Mouse (Mus musculus) adrenal gland, postnatal 36 days (tissue): ENCODE measurements at regions not wholly inside any gene's neighbourhood (a gene's known extent, or its start where the extent isn't known, plus 50 kb on each side); places are given as distances from the start of the nearest gene placed in this dataset.

Experiments used
- DNase-seq, 2 experiments: peaks; one replicate each; pipeline ENCODE4 v3.0.0; 2021; ENCODE audit warnings: mixed read lengths in 1 of 2

DNA sequence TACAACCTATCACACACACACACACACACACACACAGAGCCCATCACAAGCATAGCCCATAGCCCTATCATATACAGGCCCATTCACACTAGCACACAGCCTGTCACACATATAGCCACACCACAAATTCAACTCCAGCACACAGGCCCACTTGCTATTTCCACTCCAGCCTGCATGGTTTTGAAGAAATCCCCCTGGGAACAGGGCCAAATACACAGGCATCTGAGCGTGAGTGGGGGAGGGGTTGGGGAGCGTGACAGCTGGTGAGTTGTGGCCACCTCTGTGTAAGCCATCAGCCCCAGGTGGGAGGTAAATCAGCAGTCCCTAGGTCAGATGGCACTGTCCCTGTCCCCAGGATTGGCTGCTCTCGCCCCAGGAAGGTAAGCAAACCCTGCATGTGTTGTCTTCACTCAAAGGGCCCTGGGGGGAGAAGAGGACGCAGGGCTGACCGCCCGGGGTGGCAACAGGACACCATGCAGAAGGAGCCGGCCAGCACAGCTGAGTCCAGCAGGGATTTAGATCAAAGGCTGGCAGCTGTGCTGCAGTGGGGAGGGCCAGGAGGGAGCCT lies 153.6 kb upstream of the Gm3448 start:
- no peak for DNase-seq

DNA sequence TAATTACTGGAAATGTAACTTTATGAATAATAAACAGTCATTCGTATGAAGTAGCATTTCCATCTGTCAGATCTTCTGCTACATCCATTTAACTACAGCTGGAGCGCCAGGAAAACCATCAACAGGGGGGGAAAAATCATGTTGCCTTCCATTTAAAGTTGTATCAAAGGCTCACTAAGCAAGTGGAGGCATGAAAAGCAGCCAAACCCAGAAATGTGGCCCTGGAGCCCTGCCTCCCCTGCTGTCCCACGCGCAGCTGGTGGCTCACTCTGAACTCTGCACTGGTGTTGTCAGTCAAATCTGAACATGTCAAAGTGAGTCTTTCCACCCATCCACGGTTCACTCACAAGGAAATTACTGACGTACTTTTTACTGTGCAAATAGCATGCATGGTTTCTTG lies 152.5 kb upstream of the Gm3448 start:
- DNase-seq = no peak

DNA sequence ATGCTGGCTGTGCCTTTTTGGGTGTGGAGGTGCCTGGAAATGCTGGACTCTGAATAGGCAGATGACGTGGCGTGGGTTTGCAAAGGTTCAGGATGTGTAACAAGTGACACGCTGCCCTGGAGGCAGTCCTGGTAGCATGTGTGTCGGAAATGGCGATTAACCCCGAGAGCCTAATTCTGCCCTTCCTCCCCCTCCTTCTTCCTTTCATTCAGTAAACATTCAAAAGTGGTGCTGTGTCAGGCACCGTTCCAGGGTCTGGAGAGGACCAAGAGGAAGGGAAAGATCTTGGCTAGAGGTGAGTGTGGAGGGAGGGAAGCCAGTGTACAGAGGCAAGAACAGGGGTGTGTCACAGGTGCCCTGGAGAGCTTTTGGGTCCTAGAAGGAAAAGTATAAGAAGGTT lies 151.5 kb upstream of the Gm3448 start:
- peak; percentile 15 to 22 for DNase-seq

DNA sequence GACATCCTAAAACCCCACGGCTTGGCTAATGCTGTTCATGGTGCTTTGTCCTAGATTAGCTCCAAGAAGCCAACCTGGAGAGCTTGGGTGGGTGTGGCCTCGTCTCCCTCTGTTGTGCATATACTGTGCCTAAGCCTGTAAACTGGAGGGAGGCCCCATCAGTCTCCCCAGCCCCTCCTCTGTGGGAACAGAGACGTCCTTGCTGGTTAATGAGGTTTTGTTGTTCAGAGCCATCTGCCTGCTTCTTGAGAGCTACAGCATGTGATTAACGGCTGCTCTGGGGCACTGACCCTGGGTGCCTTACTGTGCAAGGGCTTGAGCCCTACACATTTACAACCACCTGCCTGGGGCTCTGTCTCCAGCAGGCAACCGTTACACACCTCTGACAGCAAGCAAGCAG lies 143.9 kb upstream of the Gm3448 start:
- no peak for DNase-seq

DNA sequence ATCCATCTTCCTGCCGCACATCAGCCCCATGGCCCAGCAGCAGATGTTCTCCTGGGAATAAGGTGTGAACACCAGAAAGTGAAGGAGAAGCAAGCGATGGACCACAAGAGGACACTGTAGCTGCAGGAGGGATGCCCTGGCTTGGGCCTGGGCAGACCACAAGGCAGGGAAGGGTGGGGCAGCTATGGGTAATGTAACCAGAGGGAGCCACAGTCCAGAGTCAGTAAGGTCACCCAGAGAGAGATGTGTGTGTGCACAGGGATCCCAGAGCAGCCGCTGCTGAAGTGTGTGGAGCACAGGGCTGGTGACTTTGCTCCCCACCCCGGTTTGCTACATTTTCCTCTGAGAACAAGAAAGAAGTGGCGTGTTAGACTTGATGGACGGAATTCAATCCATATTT lies 142.5 kb upstream of the Gm3448 start:
- DNase-seq = no peak

DNA sequence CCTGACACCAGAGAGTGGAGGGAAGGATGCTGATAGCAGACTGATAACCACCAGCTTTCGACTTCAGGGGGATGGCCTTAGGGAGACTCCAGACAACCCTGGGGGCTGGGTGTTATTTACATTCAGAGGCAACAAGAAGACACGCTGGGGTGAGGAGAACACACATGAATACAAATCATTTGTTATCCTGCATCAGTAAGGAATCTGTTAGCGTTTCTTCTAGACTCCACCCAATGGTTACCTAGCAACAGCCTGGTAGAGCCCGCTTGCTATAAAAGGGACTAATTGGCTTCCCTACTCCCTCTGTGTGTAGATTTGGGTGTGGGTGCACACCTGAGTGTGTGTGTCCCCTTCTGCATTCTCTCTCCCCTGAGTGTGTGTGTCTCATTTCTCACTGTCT lies 140.8 kb upstream of the Gm3448 start:
- DNase-seq = no peak

DNA sequence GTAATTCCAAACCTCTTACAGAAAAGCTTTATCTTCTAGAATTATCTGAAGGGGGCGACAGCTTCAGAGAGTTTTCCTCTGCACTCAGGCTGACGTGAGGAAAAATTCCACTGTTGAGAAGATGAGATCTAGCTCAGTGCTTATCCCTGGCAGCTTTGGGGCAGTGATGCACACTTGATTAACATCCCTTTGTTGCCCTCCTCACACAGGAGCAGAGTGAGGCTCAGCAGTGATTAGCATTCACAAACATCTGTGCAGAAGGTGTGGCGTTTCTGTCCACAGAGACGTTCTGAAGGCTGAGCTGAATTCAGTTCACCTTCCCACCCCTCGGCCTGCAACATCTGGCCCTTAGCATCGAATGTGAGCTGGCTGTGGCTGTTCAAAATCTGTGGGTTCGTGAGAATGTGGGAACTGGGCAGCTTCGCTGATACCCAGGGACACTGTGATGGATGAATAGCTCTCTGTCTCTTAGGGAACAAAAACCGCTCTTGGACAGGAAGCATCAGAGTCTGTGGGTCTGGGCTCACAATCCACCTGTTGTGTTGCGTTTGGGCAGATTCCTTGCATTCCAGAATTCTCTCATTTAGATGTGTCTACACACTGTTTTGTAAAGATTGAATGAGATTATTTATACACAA lies 139.0 kb upstream of the Gm3448 start:
- no peak for DNase-seq

DNA sequence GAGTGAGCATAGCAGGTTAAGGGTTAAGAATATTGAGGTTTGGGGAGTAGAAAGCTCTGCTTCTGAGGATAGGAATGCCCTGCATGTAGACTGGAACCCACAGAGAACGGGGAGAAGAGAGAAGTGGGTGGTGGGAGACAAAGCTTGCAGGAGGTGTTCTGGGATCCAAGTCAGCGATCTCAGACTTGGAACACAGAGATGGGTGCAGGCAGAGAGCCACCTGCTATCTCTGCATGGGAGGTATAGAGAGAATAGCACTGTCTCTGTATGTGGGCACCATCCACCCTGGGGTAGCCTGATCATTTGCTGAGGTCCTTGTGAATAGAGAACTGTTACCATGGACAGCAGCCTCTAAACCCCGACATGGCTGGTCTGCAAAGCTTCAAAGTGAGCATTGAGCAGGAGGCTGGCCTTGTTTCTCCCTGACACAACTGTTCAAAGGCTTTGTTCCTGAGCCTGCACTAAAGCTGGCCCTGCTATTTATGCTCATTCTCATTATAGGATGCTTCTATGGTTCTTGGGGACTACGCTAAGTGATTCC lies 138.1 kb upstream of the Gm3448 start:
- DNase-seq = no peak

DNA sequence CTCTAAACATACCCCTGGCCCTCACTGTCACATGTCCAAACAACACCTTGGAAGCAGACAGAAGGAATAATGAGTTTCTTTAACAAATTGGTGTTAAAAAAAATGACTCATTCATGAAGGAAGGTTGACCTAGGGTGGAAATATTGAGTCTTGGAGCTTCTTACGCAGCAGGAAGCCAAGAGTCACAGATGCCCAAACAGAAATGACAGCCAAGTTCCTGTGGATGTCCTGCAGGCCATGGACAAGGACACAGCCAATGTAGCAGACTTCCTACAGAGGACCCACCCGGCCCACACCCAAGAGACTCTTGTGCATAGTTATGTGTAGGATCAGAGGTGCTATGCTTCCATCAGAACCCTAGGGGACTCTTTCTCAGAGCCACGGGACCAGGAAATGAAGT lies 136.1 kb upstream of the Gm3448 start:
- DNase-seq = no peak

DNA sequence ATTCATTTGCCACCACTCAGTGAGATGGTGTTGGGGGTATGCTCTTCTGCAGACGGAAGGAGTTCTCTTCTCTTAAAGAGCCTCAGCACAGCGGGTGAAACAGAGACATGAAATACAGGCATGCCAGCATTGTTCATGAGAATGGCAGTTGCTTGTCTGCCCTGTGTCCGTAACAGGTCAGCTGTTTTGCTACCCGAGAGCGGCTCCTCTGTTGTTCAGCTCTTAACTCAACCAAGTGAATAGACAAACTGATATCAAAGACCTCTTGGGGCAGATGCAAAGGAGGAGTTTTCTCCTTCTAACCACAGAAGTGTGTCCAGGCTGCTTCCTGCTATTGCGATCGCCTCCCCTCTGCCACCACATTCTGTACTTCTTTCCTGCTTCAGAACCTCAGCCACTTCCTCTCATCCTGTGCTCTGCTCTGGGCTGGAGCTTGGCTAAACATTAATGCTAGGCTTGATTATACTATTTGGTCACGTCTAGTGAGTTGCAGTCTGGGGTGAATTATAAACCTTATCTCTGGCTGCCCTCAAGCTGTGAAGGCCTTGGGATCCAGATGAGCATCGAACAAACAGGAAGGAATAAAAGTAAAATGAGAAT lies 133.1 kb upstream of the Gm3448 start:
- no peak for DNase-seq

DNA sequence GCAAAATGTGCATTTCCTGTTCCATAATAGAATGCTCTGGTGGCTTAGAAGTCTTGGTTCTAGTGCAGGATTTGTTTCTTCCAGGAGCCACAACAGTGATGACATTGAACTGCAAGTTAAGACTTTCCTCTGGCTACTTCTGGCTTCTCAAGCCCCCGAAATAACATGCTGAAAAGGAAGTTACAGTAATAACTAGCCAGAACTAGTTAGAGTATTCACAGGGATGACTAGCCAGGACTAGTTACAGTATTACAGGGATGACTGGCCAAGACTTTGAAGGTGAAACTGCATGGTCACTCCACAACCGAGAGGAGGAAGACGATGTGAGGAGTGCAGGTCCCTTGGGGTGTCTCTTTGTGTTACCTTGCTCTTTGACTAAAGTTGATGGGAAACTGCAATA lies 126.6 kb upstream of the Gm3448 start:
- DNase-seq = no peak

DNA sequence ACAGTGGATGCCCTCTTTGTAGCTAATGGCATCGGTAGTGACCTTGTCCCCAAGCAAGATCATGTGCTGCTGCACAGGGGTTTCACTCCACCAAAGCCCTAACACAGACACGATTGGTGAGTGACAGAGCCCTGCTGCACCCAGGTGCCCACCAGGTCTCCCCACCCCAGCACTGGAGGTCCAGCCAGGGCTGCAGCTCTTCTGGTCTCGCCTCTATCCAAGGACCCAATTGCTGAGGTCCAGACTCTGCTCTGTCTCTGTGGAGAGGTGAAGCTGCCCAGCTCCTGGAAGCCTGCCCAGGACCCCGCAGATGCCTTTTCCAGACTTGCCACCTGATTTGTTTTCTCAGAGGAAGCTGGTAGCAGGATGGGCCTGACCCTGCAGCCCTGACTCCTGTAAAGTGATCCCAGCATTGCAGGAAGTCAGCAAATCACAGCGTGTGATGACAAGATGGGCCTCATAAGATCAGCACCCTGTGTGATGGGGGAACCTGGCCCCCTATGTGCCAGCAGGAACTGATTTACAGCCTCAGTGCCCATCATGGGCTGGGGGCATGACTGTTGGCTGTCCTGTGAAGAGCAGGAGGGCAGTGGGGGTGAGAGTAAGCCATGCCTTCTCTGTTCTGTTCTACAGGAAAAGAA lies 116.5 kb upstream of the Gm3448 start:
- no peak for DNase-seq

DNA sequence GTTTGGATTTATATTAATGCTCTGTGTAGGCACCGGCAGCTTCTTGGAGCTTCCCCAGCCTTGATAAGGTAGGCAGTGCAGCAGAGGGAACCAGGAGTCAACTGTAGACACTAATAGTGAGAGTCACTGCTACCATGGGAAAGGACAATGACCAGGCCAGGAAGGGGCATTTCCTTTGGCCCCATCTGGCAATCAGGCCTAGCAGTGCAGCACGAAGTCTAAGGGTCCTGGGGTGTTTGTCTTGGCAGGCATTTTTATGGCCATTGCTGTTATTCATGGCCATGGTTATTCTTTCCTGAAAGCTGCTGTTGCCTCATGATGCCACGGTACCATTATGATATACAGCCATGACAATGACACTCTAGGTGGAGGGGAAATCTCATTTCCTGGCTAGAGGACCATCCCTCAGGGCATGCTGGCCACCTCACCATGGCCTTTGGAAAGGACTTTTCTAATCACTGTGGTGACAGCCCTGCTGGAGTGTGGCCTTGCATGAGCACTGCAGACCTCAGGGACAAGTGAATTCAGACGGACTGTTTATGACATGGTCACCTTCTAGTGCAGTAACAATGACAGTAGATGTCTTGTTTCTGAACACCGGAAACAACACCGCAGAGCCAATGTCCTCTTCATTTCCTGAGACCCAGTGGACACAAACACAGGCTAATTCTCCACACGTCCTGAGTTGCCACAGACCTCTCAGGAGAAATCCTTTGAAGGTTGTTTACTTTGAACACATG lies 111.8 kb upstream of the Gm3448 start:
- peak in 1 of 2 experiments; percentile 8 for DNase-seq

DNA sequence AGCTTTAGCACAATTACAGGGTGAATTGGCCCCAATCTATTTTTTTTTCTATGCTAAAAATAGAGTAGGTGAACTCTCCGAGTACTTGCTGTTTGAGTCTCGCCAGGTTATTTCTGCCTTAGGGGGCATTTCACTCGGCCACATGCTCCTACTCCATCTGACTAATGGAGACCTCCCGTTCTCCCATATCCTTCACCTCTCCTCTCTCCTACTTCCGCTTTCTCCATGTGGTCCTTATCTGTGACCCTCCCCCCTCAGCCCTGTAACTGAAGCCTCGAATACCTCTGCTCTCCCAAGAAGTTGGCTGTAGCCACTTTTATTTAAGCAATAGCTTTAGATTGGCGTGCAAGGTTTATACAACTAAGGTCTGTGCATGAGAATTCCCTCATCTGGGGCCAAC lies 111.1 kb upstream of the Gm3448 start:
- no peak for DNase-seq

DNA sequence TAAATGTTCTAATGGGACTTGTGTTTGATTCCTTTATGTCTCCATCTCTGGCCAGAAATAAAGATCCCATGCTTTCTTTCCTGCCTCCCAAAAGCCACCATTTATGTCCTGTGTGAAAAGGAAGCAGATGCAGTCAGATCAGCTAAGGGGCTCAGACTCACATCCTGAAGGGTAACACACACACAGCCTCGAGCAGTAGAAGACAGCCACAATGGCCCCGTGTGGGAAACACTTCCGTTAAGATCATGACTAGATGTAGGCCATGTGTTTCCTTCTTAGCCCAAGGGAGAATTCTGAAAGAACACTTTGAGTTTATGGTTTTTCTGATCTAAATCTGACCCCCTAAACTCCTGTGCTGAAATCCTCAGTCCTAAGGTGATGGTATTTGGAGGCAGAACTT lies 110.4 kb upstream of the Gm3448 start:
- DNase-seq = no peak

DNA sequence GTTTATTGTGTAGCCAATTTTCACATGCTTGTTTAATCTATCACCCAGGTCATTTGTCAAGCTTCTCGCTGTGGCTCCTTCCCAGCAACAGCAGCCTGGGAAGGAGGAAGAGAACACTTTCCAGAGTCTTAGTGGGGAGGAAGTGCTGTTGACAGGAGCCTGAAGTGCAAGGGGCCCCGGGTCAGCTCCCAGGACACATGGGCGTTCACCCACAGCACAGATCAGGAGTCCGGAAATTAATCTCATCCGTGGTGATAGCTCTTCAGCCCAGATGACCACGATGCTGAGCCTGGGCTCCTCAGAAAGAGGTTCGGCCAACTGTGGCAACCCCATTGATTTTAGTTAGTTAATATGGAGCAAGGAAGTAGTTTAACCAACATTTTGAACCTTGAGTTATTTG lies 105.3 kb upstream of the Gm3448 start:
- DNase-seq = peak; percentile 12 to 31

DNA sequence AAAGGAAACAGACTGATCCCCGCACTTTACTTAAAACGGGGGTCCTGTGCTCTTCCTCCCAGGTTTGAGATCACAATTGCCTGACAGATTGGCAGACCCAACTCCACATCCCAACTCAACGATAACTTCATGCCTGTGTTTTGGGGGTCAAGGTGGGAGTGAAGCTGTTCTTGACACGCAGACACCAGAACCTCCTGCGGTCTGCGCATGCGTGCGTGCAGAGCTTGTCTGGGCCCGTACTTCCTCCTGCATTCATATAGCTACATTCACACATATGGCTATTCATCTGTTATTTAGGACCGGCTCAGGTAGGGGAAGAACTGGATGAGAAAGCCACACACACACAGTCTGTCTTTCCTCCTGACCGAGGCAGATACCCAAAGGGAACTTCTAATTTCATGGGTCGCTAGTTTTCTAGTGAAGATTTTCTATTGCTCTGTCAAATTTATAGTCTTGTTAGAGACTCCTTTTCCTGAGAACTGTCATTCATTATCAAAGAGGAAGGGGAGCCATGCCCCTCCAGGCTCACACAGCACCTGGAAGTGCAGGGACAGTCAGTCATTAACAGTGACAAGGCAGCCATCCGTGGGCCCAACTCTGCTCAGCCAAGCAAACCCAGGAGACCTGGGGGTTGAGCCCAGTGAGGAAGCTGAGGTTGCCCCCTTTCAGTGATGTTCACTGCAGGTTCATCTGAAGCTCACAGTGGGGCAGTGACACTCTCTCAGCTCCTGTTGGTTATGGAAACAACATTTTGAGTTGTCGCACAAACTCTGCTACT lies 104.0 kb upstream of the Gm3448 start:
- DNase-seq = no peak

DNA sequence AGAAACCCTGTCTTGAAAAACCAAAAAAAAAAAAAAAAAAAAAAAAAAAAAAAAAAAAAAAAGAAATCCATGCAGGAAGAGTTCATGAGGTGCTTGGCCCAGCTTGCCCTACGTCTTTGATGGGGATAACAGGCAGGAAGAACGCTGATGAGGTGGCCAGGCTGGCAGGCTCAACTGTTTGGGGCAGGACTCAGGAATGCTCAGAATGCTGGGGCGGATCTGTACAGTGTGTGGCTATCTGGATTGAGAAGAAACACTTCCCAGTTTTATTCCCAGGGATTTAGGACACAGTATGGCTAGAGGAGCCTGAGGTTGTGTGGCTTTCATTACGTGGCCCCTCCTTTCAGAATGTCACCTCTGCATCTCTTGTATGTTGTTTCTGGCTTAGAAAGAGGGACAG lies 99.1 kb upstream of the Gm3448 start:
- no peak for DNase-seq
